In the genomic region with DNA sequence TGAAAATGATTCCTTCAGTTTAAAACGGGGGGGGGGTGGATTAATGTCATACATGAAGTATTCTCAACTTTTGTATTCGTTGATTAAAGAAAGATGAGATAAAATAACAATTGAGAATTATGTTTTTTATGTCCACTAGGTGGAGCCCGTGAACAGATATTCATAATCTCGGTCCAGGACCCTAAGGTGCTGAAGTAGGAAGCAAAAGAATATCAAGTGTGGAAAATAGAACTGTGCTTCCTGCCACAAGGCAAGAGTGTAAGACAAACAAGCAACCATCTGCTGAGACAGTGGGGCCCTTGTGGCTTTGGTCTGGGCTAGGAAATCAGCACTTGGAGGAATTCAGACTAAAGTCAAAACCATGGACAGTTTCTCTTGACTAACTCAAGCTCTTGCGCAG, we compare ENCODE assay signal across 8 mouse cellular contexts. TPM values are rescaled to one million over a fixed set of nuclear protein-coding genes. Genes with fewer than 3 reads are reported as not detected.
A peak's percentile ranks its signal among the peaks of the same experiment; 100 is the strongest.
DNase-seq lines count a peak whose midpoint lies in the region; ATAC-seq and TF ChIP-seq lines count a peak whose summit lies in the region.
"Had no signal": no experiment of that assay in that cellular context is flagged by ENCODE, and none has a peak within 500 bp of the region (broad histone marks: within the 10 kb centered on the region; RNA-seq: fewer than 3 reads in every experiment).

No protein-coding gene starts in this region.

- TF ChIP-seq CTCF in intestine, postnatal 0 days (IDR thresholded peaks at IDR 0.05; ENCODE audit: low read depth): peak; percentile 73
- no peak for TF ChIP-seq CTCF in cerebellum, adult 2 months (IDR thresholded peaks at IDR 0.05; ENCODE audit: borderline replicate concordance, insufficient read depth, low read depth, low read length)

- no peak for TF ChIP-seq POLR2A in cerebellum, adult 2 months (IDR thresholded peaks at IDR 0.05; ENCODE audit: borderline replicate concordance, insufficient read depth, low read length)

- no peaks in the 10 kb centered on the region for H3K9me3 ChIP-seq in intestine, postnatal 0 days (ENCODE audit: control insufficient read depth)
- H3K9me3 ChIP-seq in intestine, embryonic 16.5 days (ENCODE audit: control insufficient read depth, low read length): no peaks in the 10 kb centered on the region
- H3K9me3 ChIP-seq: midbrain, embryonic 12.5 days had no signal

- WGBS in intestine, postnatal 0 days: 27% methylated on average over 5 of the region's 5 CpGs
- WGBS in intestine, embryonic 16.5 days: 28% methylated on average over 5 of the region's 5 CpGs
- WGBS in cerebellum, adult 2 months: 24% methylated on average over 5 of the region's 5 CpGs

- H3K4me1 ChIP-seq in intestine, postnatal 0 days (replicated peaks; ENCODE audit: control insufficient read depth, insufficient read depth, low read length): no peaks in the 10 kb centered on the region
- H3K4me1 ChIP-seq in intestine, embryonic 16.5 days (ENCODE audit: control insufficient read depth, insufficient read depth, low read length): no peaks in the 10 kb centered on the region
- H3K4me1 ChIP-seq in cerebellum, adult 2 months (ENCODE audit: control insufficient read depth, insufficient read depth, low read length): no peaks in the 10 kb centered on the region
- H3K4me1 ChIP-seq: midbrain, embryonic 12.5 days had no signal

- DNase-seq in 3T3-L1 (ENCODE audit: low read depth, low spot score): peak; percentile 79
- peak; percentile 23 for DNase-seq in CD4-positive helper T cell, adult 2 months (ENCODE audit: low read depth, low spot score)
- DNase-seq in embryo, embryonic 11.5 days (ENCODE audit: low read depth, low spot score): peak; percentile 29
- DNase-seq in telencephalon, adult 2 months (ENCODE audit: low read depth, low spot score): peak; percentile 1
- DNase-seq in cerebellum, adult 2 months: no peak

- no peak overlapping the region for H3K4me3 ChIP-seq in intestine, postnatal 0 days (ENCODE audit: low read depth, low read length)
- H3K4me3 ChIP-seq in intestine, embryonic 16.5 days (ENCODE audit: low read length): no peak overlapping the region
- no peak overlapping the region for H3K4me3 ChIP-seq in cerebellum, adult 2 months (replicated peaks; ENCODE audit: insufficient read depth, low read depth, low read length)
- H3K4me3 ChIP-seq: midbrain, embryonic 12.5 days had no signal

- no peaks in the 10 kb centered on the region for H3K27me3 ChIP-seq in intestine, postnatal 0 days (replicated peaks; ENCODE audit: control insufficient read depth, insufficient read depth, low read length)
- H3K27me3 ChIP-seq in intestine, embryonic 16.5 days (replicated peaks; ENCODE audit: control insufficient read depth, insufficient read depth, low read length): no peaks in the 10 kb centered on the region
- H3K27me3 ChIP-seq in cerebellum, adult 2 months (ENCODE audit: control insufficient read depth, insufficient read depth, low read length): no peaks in the 10 kb centered on the region
- H3K27me3 ChIP-seq: midbrain, embryonic 12.5 days had no signal

- no peak for ATAC-seq in intestine, postnatal 0 days
- ATAC-seq in intestine, embryonic 16.5 days: no peak

- H3K27ac ChIP-seq in intestine, postnatal 0 days (ENCODE audit: low read depth, low read length): no peak overlapping the region
- H3K27ac ChIP-seq in intestine, embryonic 16.5 days (ENCODE audit: low read length): no peak overlapping the region
- H3K27ac ChIP-seq in cerebellum, adult 2 months (ENCODE audit: insufficient read depth, low read length): no peak overlapping the region
- H3K27ac ChIP-seq: midbrain, embryonic 12.5 days had no signal

- no peak overlapping the region for H3K9ac ChIP-seq in intestine, postnatal 0 days (ENCODE audit: low read depth, low read length)
- H3K9ac ChIP-seq in intestine, embryonic 16.5 days (ENCODE audit: low read depth, low read length): no peak overlapping the region
- H3K9ac ChIP-seq: midbrain, embryonic 12.5 days had no signal

- H3K4me2 ChIP-seq in intestine, postnatal 0 days (replicated peaks; ENCODE audit: low read depth): no peak overlapping the region
- H3K4me2 ChIP-seq in intestine, embryonic 16.5 days (ENCODE audit: low read depth, low read length): no peak overlapping the region
- H3K4me2 ChIP-seq: midbrain, embryonic 12.5 days had no signal

- H3K36me3 ChIP-seq in intestine, postnatal 0 days (ENCODE audit: control insufficient read depth, insufficient read depth): no peaks in the 10 kb centered on the region
- H3K36me3 ChIP-seq in intestine, embryonic 16.5 days (ENCODE audit: control insufficient read depth, insufficient read depth, low read length): no peaks in the 10 kb centered on the region
- H3K36me3 ChIP-seq: midbrain, embryonic 12.5 days had no signal

RNA-seq across cellular contexts. Expression of gene Kap, which starts 50.9 kb away (rescaled TPM):
- not detected in 2 replicates for polyA plus RNA-seq in intestine, postnatal 0 days (2015; fragmentation: Nextera tagmentation; extraction: Ambion mirVana)
- not detected in 2 replicates for polyA plus RNA-seq in intestine, embryonic 16.5 days (2015; fragmentation: Nextera tagmentation; extraction: Ambion mirVana)
- polyA plus RNA-seq in cerebellum, adult 2 months (2012; rRNA removed): not detected in 2 replicates
- polyA plus RNA-seq: midbrain, embryonic 12.5 days had no signal

Comparison
In these comparisons a context has a peak if more than half of its experiments do, and no peak if none do; other contexts are left out.
1. DNase-seq: peak in 3T3-L1 (single experiment), CD4-positive helper T cell, adult 2 months (single experiment), embryo, embryonic 11.5 days (single experiment) and telencephalon, adult 2 months (single experiment); none in cerebellum, adult 2 months (0 of 2).